Mouse (Mus musculus) spleen, adult 2 months (tissue): ENCODE measurements around the gene Trim2.

Experiments
- CTCF ChIP-seq: fragments of 200-500 bp; IDR thresholded peaks from 2 replicates; pipeline ENCODE4 v1.5.1; 2011; ENCODE audit warnings: mild to moderate bottlenecking, inconsistent platforms; ENCODE audit not compliant: insufficient read depth, insufficient read length, insufficient replicate concordance; ENCODE audit errors: extremely low read depth
- POLR2A ChIP-seq: fragments of 200-500 bp; IDR thresholded peaks from 2 replicates; pipeline ENCODE4 v1.6.1; 2011; ENCODE audit warnings: low read depth, low read length, inconsistent platforms

DNA sequence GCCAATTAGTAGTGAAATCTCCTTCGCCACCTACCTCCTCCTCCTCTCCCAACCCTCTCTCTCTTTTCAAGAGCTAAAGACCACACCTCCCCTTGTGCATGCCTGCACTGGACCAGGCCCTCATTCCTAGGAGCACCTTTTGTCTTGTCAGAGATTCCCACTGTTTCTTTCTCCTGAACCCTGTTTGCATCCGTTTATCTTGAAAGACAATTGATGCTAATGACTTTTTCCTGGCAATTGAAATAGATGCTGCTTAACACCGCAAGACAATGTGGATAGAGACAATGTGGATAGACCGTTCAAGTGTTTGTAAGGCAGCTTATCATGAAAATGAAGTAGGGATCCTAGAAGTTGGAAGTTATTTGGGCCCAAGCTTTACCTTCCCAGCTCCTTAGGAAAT is 125.0 kb downstream of the Trim2 start:
- no peak for TF ChIP-seq CTCF
- TF ChIP-seq POLR2A = no peak
